Comparison of ENCODE assay signal across 28 mouse cellular contexts in genomic region chr3:142577108-142577507, GRCm38 (mm10). TPM values are rescaled to one million over a fixed set of nuclear protein-coding genes. Genes with fewer than 3 reads are reported as not detected.
A peak's percentile ranks its signal among the peaks of the same experiment; 100 is the strongest.
DNase-seq lines count a peak whose midpoint lies in the region; ATAC-seq and TF ChIP-seq lines count a peak whose summit lies in the region.
"Had no signal": no experiment of that assay in that cellular context is flagged by ENCODE, and none has a peak within 500 bp of the region (broad histone marks: within the 10 kb centered on the region; RNA-seq: fewer than 3 reads in every experiment).

No protein-coding gene starts in this region.

- no peak overlapping the region for H3K9ac ChIP-seq in liver, adult 2 months (ENCODE audit: low read depth, low read length)
- H3K9ac ChIP-seq in liver, postnatal 0 days (replicated peaks), result no peak overlapping the region
- H3K9ac ChIP-seq: embryonic facial prominence, embryonic 12.5 days; embryonic facial prominence, embryonic 15.5 days; heart, embryonic 12.5 days; heart, embryonic 15.5 days; hindbrain, embryonic 13.5 days; intestine, embryonic 15.5 days had no signal

- H3K79me2 ChIP-seq in liver, adult 2 months (ENCODE audit: control insufficient read depth, insufficient read depth, low read length), result no peaks in the 10 kb centered on the region

- H3K36me3 ChIP-seq in liver, adult 2 months (ENCODE audit: control insufficient read depth, insufficient read depth, low read length), result no peaks in the 10 kb centered on the region
- no peaks in the 10 kb centered on the region for H3K36me3 ChIP-seq in liver, postnatal 0 days (replicated peaks; ENCODE audit: insufficient read depth, low read length)
- H3K36me3 ChIP-seq: embryonic facial prominence, embryonic 12.5 days; embryonic facial prominence, embryonic 15.5 days; heart, embryonic 12.5 days; heart, embryonic 15.5 days; hindbrain, embryonic 10.5 days; hindbrain, embryonic 13.5 days; intestine, embryonic 15.5 days had no signal

- no peak overlapping the region for H3K4me2 ChIP-seq in liver, postnatal 0 days (ENCODE audit: low read depth, low read length)
- H3K4me2 ChIP-seq: embryonic facial prominence, embryonic 12.5 days; embryonic facial prominence, embryonic 15.5 days; heart, embryonic 12.5 days; heart, embryonic 15.5 days; hindbrain, embryonic 13.5 days; intestine, embryonic 15.5 days had no signal

- no peak for TF ChIP-seq POLR2A in liver, adult 2 months (IDR thresholded peaks at IDR 0.05; ENCODE audit: extremely low read depth, insufficient read depth, low read length)
- TF ChIP-seq POLR2A in cerebellum, adult 2 months (IDR thresholded peaks at IDR 0.05; ENCODE audit: borderline replicate concordance, insufficient read depth, low read length), result no peak

- no peaks in the 10 kb centered on the region for H3K4me1 ChIP-seq in liver, adult 2 months (ENCODE audit: control insufficient read depth, insufficient read depth, low read length)
- H3K4me1 ChIP-seq in liver, postnatal 0 days (ENCODE audit: insufficient read depth), result no peaks in the 10 kb centered on the region
- H3K4me1 ChIP-seq in cerebellum, adult 2 months (ENCODE audit: control insufficient read depth, insufficient read depth, low read length), result no peaks in the 10 kb centered on the region
- H3K4me1 ChIP-seq: embryonic facial prominence, embryonic 12.5 days; embryonic facial prominence, embryonic 15.5 days; heart, embryonic 12.5 days; heart, embryonic 15.5 days; hindbrain, embryonic 10.5 days; hindbrain, embryonic 13.5 days; intestine, embryonic 15.5 days had no signal

- no peak overlapping the region for H3K27ac ChIP-seq in liver, adult 2 months (replicated peaks; ENCODE audit: insufficient read depth, low read depth, low read length)
- no peak overlapping the region for H3K27ac ChIP-seq in liver, postnatal 0 days (ENCODE audit: low read depth)
- no peak overlapping the region for H3K27ac ChIP-seq in cerebellum, adult 2 months (ENCODE audit: insufficient read depth, low read length)
- H3K27ac ChIP-seq: embryonic facial prominence, embryonic 12.5 days; embryonic facial prominence, embryonic 15.5 days; heart, embryonic 15.5 days; hindbrain, embryonic 10.5 days; hindbrain, embryonic 13.5 days; intestine, embryonic 15.5 days had no signal

- no peak for TF ChIP-seq EP300 in liver, postnatal 0 days (IDR thresholded peaks at IDR 0.05; ENCODE audit: low read depth)

- no peak for ATAC-seq in liver, postnatal 0 days
- peak; percentile 97 for ATAC-seq in granulocyte monocyte progenitor cell, adult 5-6 weeks (replicated peaks; ENCODE audit: poor library complexity, severe bottlenecking)
- peak; percentile 47; the same call in 1 of the 2 replicates for ATAC-seq in monocyte, adult 5-6 weeks (replicated peaks; ENCODE audit: insufficient number of reproducible peaks, low FRiP score, low TSS enrichment, poor library complexity, severe bottlenecking)
- ATAC-seq: activated CD4-positive, CD25-positive, alpha-beta regulatory T cell, adult 4 months; forebrain, embryonic 14.5 days; hindbrain, embryonic 16.5 days; intestine, embryonic 15.5 days had no signal

- no peaks in the 10 kb centered on the region for H3K27me3 ChIP-seq in liver, adult 2 months (ENCODE audit: control insufficient read depth, insufficient read depth, low read length)
- no peaks in the 10 kb centered on the region for H3K27me3 ChIP-seq in liver, postnatal 0 days (ENCODE audit: insufficient read depth, low read length)
- no peaks in the 10 kb centered on the region for H3K27me3 ChIP-seq in cerebellum, adult 2 months (ENCODE audit: control insufficient read depth, insufficient read depth, low read length)
- H3K27me3 ChIP-seq: embryonic facial prominence, embryonic 12.5 days; embryonic facial prominence, embryonic 15.5 days; heart, embryonic 12.5 days; heart, embryonic 15.5 days; hindbrain, embryonic 13.5 days; intestine, embryonic 15.5 days had no signal

- DNase-seq in liver, adult 2 months (ENCODE audit: extremely low read depth, low read depth, low spot score), result peak; percentile 19
- DNase-seq in liver, postnatal 0 days, result no peak
- no peak for DNase-seq in adrenal gland, postnatal 14 days
- DNase-seq in cerebellum, adult 2 months, result no peak
- DNase-seq in cerebellum, adult 18-20 months, result no peak
- DNase-seq: adrenal gland, adult 8-10 months; adrenal gland, postnatal 36 days; cerebellum, adult 8-10 months; cerebellum, postnatal 10 days; cerebellum, postnatal 36 days; gastrocnemius, postnatal 25 days; heart, postnatal 10 days; heart, postnatal 36 days had no signal

- no peak for TF ChIP-seq CTCF in liver, adult 2 months (IDR thresholded peaks at IDR 0.05; ENCODE audit: low read depth, low read length)
- no peak for TF ChIP-seq CTCF in liver, postnatal 0 days (IDR thresholded peaks at IDR 0.05; ENCODE audit: low read depth)
- TF ChIP-seq CTCF in cerebellum, adult 2 months (IDR thresholded peaks at IDR 0.05; ENCODE audit: borderline replicate concordance, insufficient read depth, low read depth, low read length), result no peak

- WGBS in liver, adult 2 months, result 77% methylated on average over 3 of the region's 3 CpGs
- WGBS in liver, postnatal 0 days (ENCODE audit: insufficient replicate concordance), result 65% methylated on average over 3 of the region's 3 CpGs
- 79% methylated on average over 3 of the region's 3 CpGs for WGBS in cerebellum, adult 2 months

- no peak overlapping the region for H3K4me3 ChIP-seq in liver, adult 2 months (ENCODE audit: insufficient read depth, low read depth, low read length)
- H3K4me3 ChIP-seq in liver, postnatal 0 days (ENCODE audit: low read depth, low read length), result no peak overlapping the region
- H3K4me3 ChIP-seq in cerebellum, adult 2 months (replicated peaks; ENCODE audit: insufficient read depth, low read depth, low read length), result no peak overlapping the region
- H3K4me3 ChIP-seq: embryonic facial prominence, embryonic 12.5 days; embryonic facial prominence, embryonic 15.5 days; heart, embryonic 12.5 days; heart, embryonic 15.5 days; hindbrain, embryonic 10.5 days; hindbrain, embryonic 13.5 days; intestine, embryonic 15.5 days had no signal

- no peaks in the 10 kb centered on the region for H3K9me3 ChIP-seq in liver, postnatal 0 days (ENCODE audit: low read length)
- H3K9me3 ChIP-seq: embryonic facial prominence, embryonic 12.5 days; embryonic facial prominence, embryonic 15.5 days; heart, embryonic 12.5 days; heart, embryonic 15.5 days; hindbrain, embryonic 10.5 days; hindbrain, embryonic 13.5 days; intestine, embryonic 15.5 days had no signal

RNA-seq across cellular contexts. Expression of gene Gbp3, which starts 17.3 kb away (rescaled TPM):
- total RNA-seq in liver, adult 2 months (2014; rRNA removed), result 13.0 and 29.4 TPM in 2 replicates
- 10.9 and 15.1 TPM in 2 replicates for polyA plus RNA-seq in liver, adult 2 months (2012; rRNA removed)
- 3.6 and 4.0 TPM in 2 replicates for polyA plus RNA-seq in liver, postnatal 0 days (2015; fragmentation: Nextera tagmentation; extraction: Ambion mirVana)
- total RNA-seq in granulocyte monocyte progenitor cell, adult 5-6 weeks (2014; fragmentation: Nextera tagmentation), result 54.0 and 85.4 TPM in 2 replicates
- 71.1 and 77.3 TPM in 2 replicates for total RNA-seq in granulocyte monocyte progenitor cell, adult 5-6 weeks (2017)
- 30.7 to 52.2 TPM (median 39.1 TPM) in 3 replicates for total RNA-seq in monocyte, adult 5-6 weeks (2017)
- 8.1 and 14.5 TPM in 2 replicates for total RNA-seq in adrenal gland, postnatal 14 days (2021)
- 5.4 and 8.5 TPM in 2 replicates for polyA plus RNA-seq in cerebellum, adult 2 months (2012; rRNA removed)

RNA-seq across cellular contexts. Expression of gene Gbp2b, which starts 17.5 kb away (rescaled TPM):
- total RNA-seq in liver, adult 2 months (2014; rRNA removed), result 2.8 and 4.1 TPM in 2 replicates
- polyA plus RNA-seq in liver, adult 2 months (2012; rRNA removed), result 0.37 and 0.72 TPM in 2 replicates
- polyA plus RNA-seq in liver, postnatal 0 days (2015; fragmentation: Nextera tagmentation; extraction: Ambion mirVana), result 0.05 TPM in 1 of 2 replicates, not detected in the other
- not detected in 2 replicates for total RNA-seq in granulocyte monocyte progenitor cell, adult 5-6 weeks (2014; fragmentation: Nextera tagmentation)
- not detected in 2 replicates for total RNA-seq in granulocyte monocyte progenitor cell, adult 5-6 weeks (2017)
- 0.29 to 0.64 TPM in 2 of 3 replicates, not detected in the other for total RNA-seq in monocyte, adult 5-6 weeks (2017)
- 0.26 and 0.83 TPM in 2 replicates for total RNA-seq in adrenal gland, postnatal 14 days (2021)
- polyA plus RNA-seq in cerebellum, adult 2 months (2012; rRNA removed), result not detected in 2 replicates
- total RNA-seq: gastrocnemius, adult 8-10 months had no signal
- polyA plus RNA-seq: embryonic facial prominence, embryonic 12.5 days; embryonic facial prominence, embryonic 15.5 days; forebrain, embryonic 11.5 days; forebrain, embryonic 14.5 days; heart, embryonic 12.5 days; heart, embryonic 15.5 days; hindbrain, embryonic 10.5 days; hindbrain, embryonic 13.5 days had no signal

RNA-seq across cellular contexts. Expression of gene Gbp2, which starts 43.3 kb away (rescaled TPM):
- total RNA-seq in liver, adult 2 months (2014; rRNA removed), result 9.3 and 9.4 TPM in 2 replicates
- polyA plus RNA-seq in liver, adult 2 months (2012; rRNA removed), result 2.6 and 3.6 TPM in 2 replicates
- polyA plus RNA-seq in liver, postnatal 0 days (2015; fragmentation: Nextera tagmentation; extraction: Ambion mirVana), result 3.1 and 3.8 TPM in 2 replicates
- 7.1 and 9.0 TPM in 2 replicates for total RNA-seq in granulocyte monocyte progenitor cell, adult 5-6 weeks (2014; fragmentation: Nextera tagmentation)
- 8.8 and 11.0 TPM in 2 replicates for total RNA-seq in granulocyte monocyte progenitor cell, adult 5-6 weeks (2017)
- total RNA-seq in monocyte, adult 5-6 weeks (2017), result 46.6 to 64.4 TPM (median 57.1 TPM) in 3 replicates
- 11.8 and 12.7 TPM in 2 replicates for total RNA-seq in adrenal gland, postnatal 14 days (2021)
- polyA plus RNA-seq in cerebellum, adult 2 months (2012; rRNA removed), result 2.5 and 3.3 TPM in 2 replicates

RNA-seq across cellular contexts. Expression of gene Gbp7, which starts 47.0 kb away (rescaled TPM):
- 11.6 and 18.3 TPM in 2 replicates for total RNA-seq in liver, adult 2 months (2014; rRNA removed)
- polyA plus RNA-seq in liver, adult 2 months (2012; rRNA removed), result 2.3 and 2.7 TPM in 2 replicates
- polyA plus RNA-seq in liver, postnatal 0 days (2015; fragmentation: Nextera tagmentation; extraction: Ambion mirVana), result 7.1 and 7.8 TPM in 2 replicates
- total RNA-seq in granulocyte monocyte progenitor cell, adult 5-6 weeks (2014; fragmentation: Nextera tagmentation), result 14.2 and 25.7 TPM in 2 replicates
- total RNA-seq in granulocyte monocyte progenitor cell, adult 5-6 weeks (2017), result 24.3 and 27.4 TPM in 2 replicates
- total RNA-seq in monocyte, adult 5-6 weeks (2017), result 13.6 to 60.0 TPM (median 22.9 TPM) in 3 replicates
- total RNA-seq in adrenal gland, postnatal 14 days (2021), result 9.4 and 12.2 TPM in 2 replicates
- 1.5 and 1.7 TPM in 2 replicates for polyA plus RNA-seq in cerebellum, adult 2 months (2012; rRNA removed)
- polyA plus RNA-seq: C2C12 had no signal
